Mouse (Mus musculus): Measurements from ENCODE around the gene Olfr1348. TPM values are rescaled to one million over a fixed set of nuclear protein-coding genes. Genes with fewer than 3 reads are reported as not detected.
"Not testable (repeated sequence)": the region's sequence is repeated elsewhere in the genome, so short reads cannot be mapped to it uniquely, and the experiment has no call there.

The Olfr1348 gene
- polyA plus RNA-seq (2016; fragmentation: Nextera tagmentation; extraction: Ambion mirVana): not detected in 2 replicates

GRCm38 (mm10) chr7:6508648-6509047 is at the start of gene Olfr1348:
TSS of gene Olfr1348 (minus strand) at chr7:6508748.
- no peak within 1 kb of the TSS for H3K4me3 ChIP-seq
- 98% methylated on average over 1 of the region's 1 CpGs for WGBS
- H3K4me1 ChIP-seq: no peaks in the 10 kb centered on the region
- no peaks in the 10 kb centered on the region for H3K36me3 ChIP-seq
- H3K9me3 ChIP-seq: peaks cover 4% of the 10 kb centered on the region; the same call in 1 of the 2 replicates
- no peak within 1 kb of the TSS for H3K9ac ChIP-seq
- H3K27ac ChIP-seq: no peak within 1 kb of the TSS
- H3K27me3 ChIP-seq (replicated peaks): no peaks in the 10 kb centered on the region
- no peak within 1 kb of the TSS for H3K4me2 ChIP-seq (replicated peaks)
- ATAC-seq (ENCODE audit: low FRiP score, low read depth): no peak

GRCm38 (mm10) chr7:6526141-6526540 is 17.6 kb upstream of the Olfr1348 start:
- 0 out of 2 replicates have a peak, but pooled peaks cover 2% of the 10 kb centered on the region for H3K9me3 ChIP-seq
- 67% methylated on average over 5 of the region's 5 CpGs for WGBS
- no peak overlapping the region for H3K9ac ChIP-seq

GRCm38 (mm10) chr7:6525001-6525400 is 16.5 kb upstream of the Olfr1348 start:
- no peak for ATAC-seq (ENCODE audit: low FRiP score, low read depth)
- no peaks in the 10 kb centered on the region for H3K36me3 ChIP-seq
- no peak overlapping the region for H3K27ac ChIP-seq
- H3K4me3 ChIP-seq: no peak overlapping the region
- H3K27me3 ChIP-seq (replicated peaks): no peaks in the 10 kb centered on the region
- H3K9ac ChIP-seq: no peak overlapping the region
- H3K4me2 ChIP-seq (replicated peaks): no peak overlapping the region
- WGBS: 59% methylated on average over 3 of the region's 3 CpGs
- H3K9me3 ChIP-seq: 0 out of 2 replicates have a peak, but pooled peaks cover 2% of the 10 kb centered on the region
- H3K4me1 ChIP-seq: no peaks in the 10 kb centered on the region

More at GRCm38 (mm10) chr7:6526141-6526540, 17.6 kb upstream of the Olfr1348 start:
- no peak overlapping the region for H3K4me3 ChIP-seq
- H3K27ac ChIP-seq: no peak overlapping the region
- H3K4me2 ChIP-seq (replicated peaks): no peak overlapping the region
- H3K4me1 ChIP-seq: no peaks in the 10 kb centered on the region
- H3K27me3 ChIP-seq (replicated peaks): no peaks in the 10 kb centered on the region
- no peak for ATAC-seq (ENCODE audit: low FRiP score, low read depth)
- no peaks in the 10 kb centered on the region for H3K36me3 ChIP-seq

DNA sequence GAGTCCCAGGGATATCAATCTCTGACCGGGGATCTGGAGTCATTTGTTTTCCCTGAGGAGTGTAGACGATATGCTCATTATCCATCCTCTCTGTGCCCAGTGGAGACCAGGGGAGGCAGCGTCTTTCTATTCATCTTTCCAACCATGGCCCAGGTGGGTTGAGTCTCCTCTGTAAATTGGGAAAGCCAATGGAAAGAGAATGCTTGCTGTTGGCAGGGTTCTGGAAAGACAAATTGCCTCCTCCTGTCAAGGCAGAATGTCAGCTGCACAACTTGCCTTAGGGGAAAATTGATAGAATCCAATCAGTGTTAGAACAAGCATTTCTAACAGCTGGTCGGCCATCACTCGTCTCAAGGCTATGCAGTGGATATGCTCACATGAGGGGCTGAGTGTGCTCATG is 14.3 kb upstream of the Olfr1348 start, which contains the start of gene Olfr1349:
Olfr1349 (minus strand) TSS at position 101 of the 400 bp plus-strand sequence.
- H3K4me3 ChIP-seq: no peak within 1 kb of the TSS
- no peaks in the 10 kb centered on the region for H3K4me1 ChIP-seq
- peaks cover 2% of the 10 kb centered on the region; the same call in 1 of the 2 replicates for H3K9me3 ChIP-seq
- no peak within 1 kb of the TSS for H3K9ac ChIP-seq
- no peak within 1 kb of the TSS for H3K27ac ChIP-seq
- H3K27me3 ChIP-seq (replicated peaks): no peaks in the 10 kb centered on the region
- 84% methylated on average over 5 of the region's 5 CpGs for WGBS
- no peak within 1 kb of the TSS for H3K4me2 ChIP-seq (replicated peaks)
- ATAC-seq (ENCODE audit: low FRiP score, low read depth): no peak
- H3K36me3 ChIP-seq: no peaks in the 10 kb centered on the region

DNA sequence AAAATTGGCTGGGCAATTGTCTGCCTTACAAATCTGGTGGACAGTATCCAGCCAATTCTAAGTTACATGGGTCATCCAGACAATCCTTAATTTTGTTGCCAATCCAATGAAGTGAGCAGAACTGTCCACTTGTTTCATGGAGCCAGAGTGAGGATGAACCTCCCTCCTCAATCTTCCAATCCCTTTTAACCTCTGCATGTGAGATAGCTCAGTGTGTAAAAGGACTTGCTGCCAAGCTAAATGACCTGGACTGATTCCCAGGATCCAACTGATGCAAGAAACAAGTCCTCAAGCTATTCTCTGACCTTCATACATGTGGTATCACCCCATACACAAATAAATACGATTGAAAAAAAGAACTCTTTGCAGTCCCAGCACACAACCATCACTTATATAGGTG is 13.1 kb upstream of the Olfr1348 start:
- 51% methylated on average over 1 of the region's 1 CpGs for WGBS
- H3K9ac ChIP-seq: no peak overlapping the region
- no peak for ATAC-seq (ENCODE audit: low FRiP score, low read depth)
- H3K4me1 ChIP-seq: no peaks in the 10 kb centered on the region
- peaks cover 7% of the 10 kb centered on the region; the same call in 1 of the 2 replicates for H3K9me3 ChIP-seq
- no peak overlapping the region for H3K27ac ChIP-seq
- no peak overlapping the region for H3K4me2 ChIP-seq (replicated peaks)
- no peaks in the 10 kb centered on the region for H3K36me3 ChIP-seq
- H3K4me3 ChIP-seq: no peak overlapping the region
- H3K27me3 ChIP-seq (replicated peaks): no peaks in the 10 kb centered on the region

- Histone ChIP-seq H3K36me3 (no peaks in the 10 kb centered on the region), H3K9ac (no peak within 1 kb of the TSS), H3K27me3 (replicated peaks) (no peaks in the 10 kb centered on the region), H3K27ac (no peak within 1 kb of the TSS), H3K9me3 (no peaks in the 10 kb centered on the region), H3K4me2 (replicated peaks) (no peak within 1 kb of the TSS), H3K4me1 (no peaks in the 10 kb centered on the region), H3K4me3 (no peak within 1 kb of the TSS)
- WGBS: 58% methylated on average over 1 of the region's 1 CpGs
- no peak for ATAC-seq (ENCODE audit: low FRiP score, low read depth)
Observed at GRCm38 (mm10) chr7:6499655-6500054, 8.9 kb downstream of the Olfr1348 start, which contains the start of gene Olfr1347. TSS of gene Olfr1347 (minus strand) at chr7:6499755.

GRCm38 (mm10) chr7:6486841-6487240 is 21.7 kb downstream of the Olfr1348 start, which contains the start of gene Olfr5:
TSS of gene Olfr5 (minus strand) at chr7:6486941.
- H3K27ac ChIP-seq: no peak within 1 kb of the TSS
- no peaks in the 10 kb centered on the region for H3K27me3 ChIP-seq (replicated peaks)
- no peak within 1 kb of the TSS for H3K4me2 ChIP-seq (replicated peaks)
- WGBS: 25% methylated on average over 2 of the region's 2 CpGs
- H3K4me1 ChIP-seq: no peaks in the 10 kb centered on the region
- no peaks in the 10 kb centered on the region for H3K36me3 ChIP-seq
- no peak for ATAC-seq (ENCODE audit: low FRiP score, low read depth)
- H3K9me3 ChIP-seq: 0 out of 2 replicates have a peak, but pooled peaks cover 8% of the 10 kb centered on the region
- no peak within 1 kb of the TSS for H3K9ac ChIP-seq
- H3K4me3 ChIP-seq: no peak within 1 kb of the TSS

DNA sequence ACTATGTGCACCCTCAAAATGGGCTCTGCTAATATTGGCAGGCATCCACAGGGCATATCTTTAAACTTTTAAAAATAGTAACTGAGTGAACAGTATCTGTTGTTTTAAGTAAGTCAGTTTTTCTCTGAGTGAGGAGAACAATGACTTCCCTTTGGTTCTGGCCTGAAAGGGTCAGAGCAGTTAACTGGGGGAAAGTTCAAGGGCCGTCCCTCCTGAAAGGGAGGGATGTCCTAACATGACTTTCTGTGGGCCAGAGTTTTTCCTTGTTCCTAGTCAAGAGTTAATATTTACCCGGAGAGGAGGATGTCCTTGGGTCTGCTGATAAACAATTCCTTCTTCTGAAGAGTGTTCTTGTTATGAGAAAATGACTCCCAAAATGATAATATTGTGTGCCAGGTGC is 30.9 kb downstream of the Olfr1348 start:
- H3K4me2 ChIP-seq (replicated peaks); H3K27ac ChIP-seq; ATAC-seq (ENCODE audit: low FRiP score, low read depth); H3K36me3 ChIP-seq; H3K4me3 ChIP-seq; H3K27me3 ChIP-seq (replicated peaks); H3K4me1 ChIP-seq; H3K9ac ChIP-seq: not testable (repeated sequence)
- H3K9me3 ChIP-seq: peaks cover 11% of the 10 kb centered on the region; the same call in 1 of the 2 replicates
- WGBS: 76% methylated on average over 2 of the region's 2 CpGs

- Histone ChIP-seq H3K27ac (no peak within 1 kb of the TSS), H3K4me1 (no peaks in the 10 kb centered on the region), H3K9me3 (no peaks in the 10 kb centered on the region), H3K27me3 (replicated peaks) (no peaks in the 10 kb centered on the region), H3K4me2 (replicated peaks) (no peak within 1 kb of the TSS), H3K4me3 (no peak within 1 kb of the TSS), H3K9ac (no peak within 1 kb of the TSS), H3K36me3 (no peaks in the 10 kb centered on the region)
- no peak for ATAC-seq (ENCODE audit: low FRiP score, low read depth)
Observed at GRCm38 (mm10) chr7:6466951-6467350, 41.6 kb downstream of the Olfr1348 start, which contains the start of gene Olfr1346. TSS of gene Olfr1346 (plus strand) at chr7:6467101.

DNA sequence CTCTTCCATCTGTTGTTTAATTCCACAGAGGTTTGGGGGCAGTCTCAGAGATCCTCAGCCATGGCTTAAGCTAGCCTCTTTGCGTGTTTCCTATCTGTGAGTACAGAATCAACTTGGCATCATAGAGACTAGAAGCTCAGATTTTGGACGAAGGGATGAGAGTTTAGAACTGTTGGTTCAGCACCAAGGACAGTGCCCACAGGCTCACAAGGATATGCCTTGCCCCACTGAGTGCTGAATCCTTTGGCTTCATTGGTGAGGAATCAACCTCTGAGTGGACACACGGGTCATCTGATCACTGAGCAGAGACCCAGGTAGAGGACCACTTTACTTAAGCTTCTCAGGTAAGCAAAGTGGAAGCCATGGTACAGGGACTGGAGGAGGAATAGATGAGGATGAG is 52.1 kb downstream of the Olfr1348 start:
- H3K36me3 ChIP-seq: no peaks in the 10 kb centered on the region
- ATAC-seq (ENCODE audit: low FRiP score, low read depth): no peak
- no peaks in the 10 kb centered on the region for H3K27me3 ChIP-seq (replicated peaks)
- no peak overlapping the region for H3K4me2 ChIP-seq (replicated peaks)
- no peak overlapping the region for H3K4me3 ChIP-seq
- no peak overlapping the region for H3K27ac ChIP-seq
- no peak overlapping the region for H3K9ac ChIP-seq
- 40% methylated on average over 3 of the region's 3 CpGs for WGBS
- no peaks in the 10 kb centered on the region for H3K9me3 ChIP-seq
- no peaks in the 10 kb centered on the region for H3K4me1 ChIP-seq

GRCm38 (mm10) chr7:6455868-6456267 is 52.7 kb downstream of the Olfr1348 start, which contains the start of gene Olfr1336:
TSS of gene Olfr1336 (plus strand) at chr7:6456168.
- no peaks in the 10 kb centered on the region for H3K9me3 ChIP-seq
- no peaks in the 10 kb centered on the region for H3K36me3 ChIP-seq
- H3K4me2 ChIP-seq (replicated peaks): no peak within 1 kb of the TSS
- no peaks in the 10 kb centered on the region for H3K4me1 ChIP-seq
- H3K27me3 ChIP-seq (replicated peaks): no peaks in the 10 kb centered on the region
- no peak within 1 kb of the TSS for H3K9ac ChIP-seq
- H3K27ac ChIP-seq: no peak within 1 kb of the TSS
- ATAC-seq (ENCODE audit: low FRiP score, low read depth): no peak
- no peak within 1 kb of the TSS for H3K4me3 ChIP-seq

Measured in neural tube, embryonic 12.5 days (tissue).